Mouse (Mus musculus) bone marrow macrophage, adult 2 months (primary cell): ENCODE measurements around the gene Zfp609. TPM values are rescaled to one million over a fixed set of nuclear protein-coding genes. Genes with fewer than 3 reads are reported as not detected.

Experiments
- H3K27ac ChIP-seq: 2 replicates; pipeline ENCODE4 v1.5.1; 2012; ENCODE audit warnings: low read depth, low read length; ENCODE audit not compliant: insufficient read depth
- H3K4me1 ChIP-seq: 2 replicates; pipeline ENCODE4 v1.6.1; 2012; ENCODE audit warnings: low read length; ENCODE audit not compliant: control insufficient read depth, insufficient read depth
- H3K4me3 ChIP-seq: 2 replicates; pipeline ENCODE4 v1.5.1; 2012; ENCODE audit warnings: mild to moderate bottlenecking, low read length, moderate library complexity; ENCODE audit not compliant: insufficient read depth
- CTCF ChIP-seq: IDR thresholded peaks from 2 replicates; pipeline ENCODE4 v1.5.1; 2012; ENCODE audit warnings: low read depth, mild to moderate bottlenecking, low read length, moderate library complexity
- POLR2A ChIP-seq: IDR thresholded peaks from 2 replicates; pipeline ENCODE4 v1.6.1; 2012; ENCODE audit warnings: mild to moderate bottlenecking, low read depth, low read length, borderline replicate concordance
- polyA plus RNA-seq: library from polyadenylated mRNA; stranded (reverse); fragments of >200 nt; gene quantifications from 2 replicates; pipeline ENCODE4 v1.2.4, GENCODE M21; 2012; ENCODE audit not compliant: missing spikeins, insufficient read depth, insufficient read length

Zfp609 gene
- polyA plus RNA-seq: 8.8 and 10.9 TPM in 2 replicates

GRCm38 (mm10) chr9:65827344-65828015, at the start of gene Zfp609:
Zfp609 (minus strand) TSS chr9:65827564.
- Histone ChIP-seq H3K27ac (peak within 1 kb of the TSS; percentile 51; the same call in 1 of the 2 replicates), H3K4me1 (peaks cover 34% of the 10 kb centered on the region), H3K4me3 (peak within 1 kb of the TSS; percentile 91)
- TF ChIP-seq CTCF (no peak; the same call in 1 of the 2 replicates), POLR2A (no peak)

DNA sequence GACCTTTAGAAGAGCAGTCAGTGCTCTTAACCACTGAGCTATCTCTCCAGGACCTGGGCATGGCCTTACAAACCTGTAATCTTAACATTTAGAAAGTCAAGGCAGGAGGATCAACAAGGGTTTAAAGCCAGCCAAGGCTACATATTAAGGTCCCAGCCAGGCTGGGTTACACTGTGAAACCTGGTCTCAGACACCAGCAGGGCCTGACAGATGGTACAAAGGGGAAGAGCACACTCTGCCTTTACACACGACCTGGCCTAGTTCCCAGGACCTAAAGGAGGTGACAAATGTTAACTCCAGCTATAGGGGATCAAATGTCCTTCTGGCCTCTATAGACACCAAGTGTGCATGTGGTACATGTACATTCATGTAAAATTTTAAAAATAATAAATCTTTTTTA, 32.3 kb upstream of the Zfp609 start:
- TF ChIP-seq POLR2A (no peak), CTCF (no peak)
- Histone ChIP-seq H3K27ac (no peak overlapping the region), H3K4me1 (no peaks in the 10 kb centered on the region), H3K4me3 (no peak overlapping the region)

- no peak for TF ChIP-seq CTCF
- TF ChIP-seq POLR2A: no peak
- Histone ChIP-seq H3K4me1 (peaks cover 14% of the 10 kb centered on the region), H3K4me3 (no peak overlapping the region), H3K27ac (no peak overlapping the region)
Observed at GRCm38 (mm10) chr9:65850203-65850602, 22.8 kb upstream of the Zfp609 start.

DNA sequence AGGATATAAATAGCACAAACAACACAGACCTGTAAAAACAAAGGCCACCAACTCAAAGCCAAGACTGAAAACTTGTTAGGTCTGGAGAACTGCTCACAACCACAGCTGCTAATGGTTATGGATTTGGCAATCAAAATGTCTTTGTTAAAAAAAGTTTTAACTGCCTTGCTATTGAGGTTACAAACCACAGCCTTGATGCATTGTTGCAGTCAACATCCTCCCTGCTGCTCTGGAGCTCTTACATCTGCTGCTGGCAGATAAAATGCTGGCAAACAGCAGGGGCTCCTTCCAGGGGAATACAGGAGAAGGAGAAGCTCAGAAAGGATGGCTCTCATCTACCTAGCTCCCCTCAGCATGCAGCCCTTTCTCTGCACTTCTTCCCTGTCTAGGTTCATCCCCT, 20.8 kb upstream of the Zfp609 start:
- TF ChIP-seq CTCF (no peak), POLR2A (no peak)
- H3K4me3 ChIP-seq: no peak overlapping the region
- peaks cover 28% of the 10 kb centered on the region for H3K4me1 ChIP-seq
- H3K27ac ChIP-seq: no peak overlapping the region

GRCm38 (mm10) chr9:65844421-65845165, 17.2 kb upstream of the Zfp609 start:
- Histone ChIP-seq H3K4me1 (peaks cover 31% of the 10 kb centered on the region), H3K4me3 (no peak overlapping the region), H3K27ac (peak overlapping the region; percentile 55)
- TF ChIP-seq CTCF: no peak
- no peak for TF ChIP-seq POLR2A

- no peak for TF ChIP-seq CTCF
- TF ChIP-seq POLR2A: no peak
- Histone ChIP-seq H3K4me1 (peaks cover 15% of the 10 kb centered on the region), H3K27ac (no peak overlapping the region), H3K4me3 (no peak overlapping the region)
Observed at GRCm38 (mm10) chr9:65839841-65840240, 12.5 kb upstream of the Zfp609 start.

DNA sequence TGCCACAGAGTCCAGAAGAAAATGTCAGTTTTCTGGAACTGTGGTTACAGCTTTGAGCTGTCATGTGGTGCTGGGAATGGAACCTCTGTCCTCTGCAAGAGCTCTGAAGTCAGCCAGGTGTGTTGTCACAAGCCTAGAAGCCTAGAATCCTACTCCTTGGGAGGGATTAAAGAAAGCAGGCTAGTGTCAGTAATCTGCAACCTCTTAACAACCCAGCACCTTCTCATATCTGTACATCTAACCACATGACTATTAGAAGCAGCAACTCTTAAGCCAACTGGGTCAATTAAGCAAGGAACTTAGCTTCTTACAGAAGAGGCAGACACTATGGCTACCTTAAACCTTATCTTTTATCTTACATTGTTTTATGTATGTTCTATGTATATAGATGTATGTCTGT, 9.6 kb upstream of the Zfp609 start:
- Histone ChIP-seq H3K4me3 (no peak overlapping the region), H3K27ac (no peak overlapping the region), H3K4me1 (peaks cover 10% of the 10 kb centered on the region)
- no peak for TF ChIP-seq POLR2A
- no peak for TF ChIP-seq CTCF

DNA sequence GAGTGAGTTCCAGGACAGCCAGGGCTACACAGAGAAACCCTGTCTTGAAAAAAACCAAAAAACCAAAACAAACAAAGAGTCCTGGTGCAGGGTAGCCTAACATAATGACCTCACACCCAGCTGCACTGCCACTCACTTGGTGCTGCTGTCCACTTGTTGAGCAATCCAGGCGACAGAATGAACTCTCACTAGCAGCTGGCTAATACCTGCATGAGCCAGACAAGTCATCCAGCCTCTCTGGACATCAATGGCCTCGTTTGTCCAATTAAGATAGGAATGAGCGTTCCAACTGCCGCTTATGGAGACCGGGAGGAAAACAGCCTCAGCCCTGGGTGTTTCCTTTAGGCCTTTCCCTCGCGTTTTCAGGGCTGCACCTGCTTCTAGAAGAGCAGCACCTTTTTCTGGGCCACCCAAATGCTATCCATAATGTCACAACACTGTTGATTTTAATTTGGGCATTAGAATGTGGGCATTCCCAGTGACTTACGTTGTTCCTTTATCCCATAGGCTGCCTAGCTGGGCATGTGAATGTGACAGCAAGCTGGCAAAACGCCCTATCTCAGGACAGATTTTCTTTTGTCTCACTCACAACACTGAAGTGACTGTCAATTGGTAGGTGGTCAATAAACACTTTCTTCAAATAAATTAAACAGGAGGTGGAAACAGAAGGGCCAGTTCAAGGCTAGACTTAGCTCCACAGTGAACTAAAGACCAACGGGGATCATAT, 7.4 kb upstream of the Zfp609 start:
- Histone ChIP-seq H3K4me3 (no peak overlapping the region), H3K4me1 (peaks cover 9% of the 10 kb centered on the region), H3K27ac (no peak overlapping the region)
- no peak for TF ChIP-seq CTCF
- TF ChIP-seq POLR2A: no peak

DNA sequence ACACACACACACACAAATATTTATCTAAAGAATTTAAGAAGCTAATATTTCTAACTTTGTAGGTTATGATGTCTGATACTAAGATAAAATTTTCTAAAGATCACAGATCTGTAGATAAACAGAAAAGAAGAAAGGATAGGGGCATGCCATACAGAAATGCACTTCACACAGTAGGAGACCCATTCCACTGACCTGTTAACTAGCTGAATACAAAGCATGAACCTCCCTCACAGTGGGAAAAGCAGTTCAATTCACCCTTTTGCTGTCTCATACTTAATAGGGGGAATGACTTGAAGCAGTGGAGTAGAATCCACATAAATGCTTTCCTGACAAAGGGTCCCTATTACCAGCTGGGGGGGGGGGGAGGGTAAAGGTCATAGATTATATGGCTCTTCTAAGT, 6.3 kb upstream of the Zfp609 start:
- H3K4me3 ChIP-seq: no peak overlapping the region
- H3K27ac ChIP-seq: no peak overlapping the region
- peaks cover 10% of the 10 kb centered on the region for H3K4me1 ChIP-seq
- no peak for TF ChIP-seq CTCF
- no peak for TF ChIP-seq POLR2A
